Mouse (Mus musculus) liver, embryonic 14.5 days (tissue): ENCODE data around the gene Galnt2. TPM values are rescaled to one million over a fixed set of nuclear protein-coding genes. Genes with fewer than 3 reads are reported as not detected.
A peak's percentile ranks its signal among the peaks of the same experiment; 100 is the strongest.

ENCODE experiments used
- ATAC-seq: fragments of 200-750 bp; cut with Nextera tagmentation; 2 replicates; pipeline ENCODE4 v1.8.0; 2017; ENCODE audit warnings: moderate number of reproducible peaks, mild to moderate bottlenecking, moderate library complexity; ENCODE audit not compliant: insufficient read depth
- DNase-seq, 3 experiments: peaks; one replicate each; pipeline ENCODE4 v3.0.0-alpha.2; 2012 to 2013; ENCODE audit warnings: low read depth in 3 of 3, low spot score in 3 of 3
- H3K27ac ChIP-seq: fragments of 300-500 bp; sonication (generic); 2 replicates; pipeline ENCODE4 v1.5.1; 2014; ENCODE audit warnings: moderate library complexity, mild to moderate bottlenecking, control low read depth, inconsistent platforms
- H3K27me3 ChIP-seq: fragments of 300-500 bp; sonication (generic); 2 replicates; pipeline ENCODE4 v1.6.1; 2014; ENCODE audit warnings: mild to moderate bottlenecking, low read length, moderate library complexity; ENCODE audit not compliant: control insufficient read depth, insufficient read depth
- H3K36me3 ChIP-seq: fragments of 300-500 bp; sonication (generic); replicated peaks from 2 replicates; pipeline ENCODE4 v1.6.1; 2014; ENCODE audit warnings: low read depth; ENCODE audit not compliant: control insufficient read depth, insufficient read depth
- H3K4me1 ChIP-seq, 2 experiments: fragments of 200-500 bp in 1 of 2; fragments of 300-500 bp in 1 of 2; sonication (generic) in 1 of 2; replicated peaks; 2 replicates each; pipeline ENCODE4 v1.6.1; 2012 to 2014; ENCODE audit warnings: antibody characterized with exemption in 1 of 2, inconsistent platforms in 1 of 2, low read length in 1 of 2; ENCODE audit not compliant: control insufficient read depth in 2 of 2, insufficient read depth in 2 of 2
- H3K4me2 ChIP-seq: fragments of 300-500 bp; sonication (generic); 2 replicates; pipeline ENCODE4 v1.6.1; 2014; ENCODE audit warnings: low read depth, mild to moderate bottlenecking, control low read depth, moderate library complexity
- H3K4me3 ChIP-seq, 2 experiments: fragments of 200-500 bp in 1 of 2; fragments of 300-500 bp in 1 of 2; sonication (generic) in 1 of 2; 2 replicates each; pipeline ENCODE4 v1.5.1; 2012 to 2014; ENCODE audit warnings: low read depth in 2 of 2, low read length in 2 of 2, mild to moderate bottlenecking in 2 of 2, control low read depth in 1 of 2, inconsistent platforms in 1 of 2, moderate library complexity in 1 of 2; ENCODE audit not compliant: insufficient read depth in 1 of 2
- H3K9ac ChIP-seq: fragments of 300-500 bp; sonication (generic); replicated peaks from 2 replicates; pipeline ENCODE4 v1.6.1; 2014; ENCODE audit warnings: mild to moderate bottlenecking, control low read depth, moderate library complexity
- H3K9me3 ChIP-seq: fragments of 300-500 bp; sonication (generic); 2 replicates; pipeline ENCODE4 v1.6.1; 2016; ENCODE audit warnings: low read length, mixed read lengths; ENCODE audit not compliant: control insufficient read depth
- CTCF ChIP-seq: IDR thresholded peaks from 2 replicates; pipeline ENCODE4 v1.5.1; 2016; ENCODE audit warnings: antibody characterized with exemption, low read depth, control low read depth
- EP300 ChIP-seq: IDR thresholded peaks from 2 replicates; pipeline ENCODE4 v1.6.1; 2016; ENCODE audit warnings: antibody characterized with exemption, low read depth
- WGBS: fragments of 180-500 bp; shearing (Covaris S2); extraction: QIAGEN DNeasy Blood & Tissue Kit; methylation state at CpG from one replicate; pipeline ENCODE4 v1.1.7; 2014; ENCODE audit not compliant: insufficient replicate concordance; 5-methylcytosine and 5-hydroxymethylcytosine counted together
- polyA plus RNA-seq, 2 experiments: library from polyadenylated mRNA; depleted of rRNA in 1 of 2; stranded (reverse) in 1 of 2; unstranded in 1 of 2; fragments of >200 nt; fragmentation: Nextera tagmentation in 1 of 2; extraction: Ambion mirVana in 1 of 2; gene quantifications; 2 replicates each; pipeline versions ENCODE4 v1.2.1 to v1.2.3; 2012 to 2014

Galnt2 gene
- polyA plus RNA-seq, 2 experiments = 6.6 to 19.2 TPM

GRCm38 (mm10) chr8:124256841-124257240 lies 25.6 kb downstream of the Galnt2 start:
- Histone ChIP-seq H3K4me1 (peaks cover 0 to 20% of the 10 kb centered on the region in 2 experiments; a peak in 2 of 4 replicates), H3K36me3 (no peaks in the 10 kb centered on the region), H3K9ac (no peak overlapping the region), H3K4me3 (no peak overlapping the region), H3K9me3 (no peaks in the 10 kb centered on the region), H3K4me2 (no peak overlapping the region), H3K27ac (no peak overlapping the region), H3K27me3 (no peaks in the 10 kb centered on the region)
- DNase-seq = no peak
- no peak for ATAC-seq
- TF ChIP-seq EP300 = no peak
- no peak for TF ChIP-seq CTCF
- 71% methylated on average over 9 of the region's 9 CpGs for WGBS

- WGBS = 71% methylated on average over 10 of the region's 10 CpGs
- Histone ChIP-seq H3K9ac (no peak overlapping the region), H3K4me1 (peaks cover 0 to 19% of the 10 kb centered on the region in 2 experiments; a peak in 2 of 4 replicates), H3K27me3 (no peaks in the 10 kb centered on the region), H3K4me2 (no peak overlapping the region), H3K4me3 (no peak overlapping the region), H3K9me3 (no peaks in the 10 kb centered on the region), H3K36me3 (no peaks in the 10 kb centered on the region), H3K27ac (no peak overlapping the region)
- DNase-seq = no peak
- TF ChIP-seq CTCF = no peak
- TF ChIP-seq EP300 = no peak
- no peak for ATAC-seq
These were observed 26.2 kb downstream of the Galnt2 start for GRCm38 (mm10) chr8:124257363-124257762.

GRCm38 (mm10) chr8:124259146-124259545 lies 28.0 kb downstream of the Galnt2 start:
- no peaks in the 10 kb centered on the region for H3K9me3 ChIP-seq
- H3K4me1 ChIP-seq = peaks cover 0 to 23% of the 10 kb centered on the region in 2 experiments; a peak in 2 of 4 replicates
- no peak for DNase-seq
- H3K4me2 ChIP-seq = no peak overlapping the region
- H3K4me3 ChIP-seq = no peak overlapping the region
- ATAC-seq = no peak
- H3K9ac ChIP-seq = no peak overlapping the region
- TF ChIP-seq EP300 (no peak), CTCF (no peak)
- no peaks in the 10 kb centered on the region for H3K27me3 ChIP-seq
- no peak overlapping the region for H3K27ac ChIP-seq
- WGBS = 64% methylated on average over 4 of the region's 4 CpGs
- H3K36me3 ChIP-seq = no peaks in the 10 kb centered on the region

GRCm38 (mm10) chr8:124259925-124260324 lies 28.7 kb downstream of the Galnt2 start:
- H3K9me3 ChIP-seq = no peaks in the 10 kb centered on the region
- H3K4me1 ChIP-seq = peaks cover 0 to 26% of the 10 kb centered on the region in 2 experiments; a peak in 2 of 4 replicates
- no peak overlapping the region for H3K9ac ChIP-seq
- H3K4me2 ChIP-seq = no peak overlapping the region
- no peak for ATAC-seq
- H3K27me3 ChIP-seq = no peaks in the 10 kb centered on the region
- H3K27ac ChIP-seq = no peak overlapping the region
- no peak for DNase-seq
- 56% methylated on average over 6 of the region's 7 CpGs for WGBS
- H3K4me3 ChIP-seq = no peak overlapping the region
- H3K36me3 ChIP-seq = no peaks in the 10 kb centered on the region
- no peak for TF ChIP-seq EP300
- no peak for TF ChIP-seq CTCF

- H3K36me3 ChIP-seq = no peaks in the 10 kb centered on the region
- no peak for DNase-seq
- H3K9ac ChIP-seq = no peak overlapping the region
- H3K4me1 ChIP-seq = peaks cover 0 to 26% of the 10 kb centered on the region in 2 experiments; a peak in 2 of 4 replicates
- H3K27me3 ChIP-seq = no peaks in the 10 kb centered on the region
- TF ChIP-seq CTCF (peak; percentile 4; the same call in 1 of the 2 replicates), EP300 (no peak)
- no peak for ATAC-seq
- 27% methylated on average over 12 of the region's 12 CpGs for WGBS
- no peaks in the 10 kb centered on the region for H3K9me3 ChIP-seq
- H3K4me2 ChIP-seq = no peak overlapping the region
- H3K27ac ChIP-seq = no peak overlapping the region
- no peak overlapping the region for H3K4me3 ChIP-seq
These were observed 29.2 kb downstream of the Galnt2 start for GRCm38 (mm10) chr8:124260371-124260770.
